Mouse (Mus musculus) neutrophil, adult 5-6 weeks (primary cell): ENCODE measurements at regions not wholly inside any gene's neighbourhood (a gene's known extent, or its start where the extent isn't known, plus 50 kb on each side); places are given as distances from the start of the nearest gene placed in this dataset.

Experiments
- ATAC-seq: fragments of 151-379, 151-347 bp; 2 replicates; pipeline ENCODE4 v1.8.0; 2017; ENCODE audit warnings: mild to moderate bottlenecking, moderate TSS enrichment; ENCODE audit not compliant: insufficient number of reproducible peaks, poor library complexity, low FRiP score, severe bottlenecking; ENCODE audit errors: extremely low read depth

- ATAC-seq = no peak
Measured at GRCm38 (mm10) chr6:31095943-31096714, 137.3 kb upstream of the Klf14 start.

- ATAC-seq = no peak
Measured at GRCm38 (mm10) chr6:31096787-31097186, 137.9 kb upstream of the Klf14 start.

DNA sequence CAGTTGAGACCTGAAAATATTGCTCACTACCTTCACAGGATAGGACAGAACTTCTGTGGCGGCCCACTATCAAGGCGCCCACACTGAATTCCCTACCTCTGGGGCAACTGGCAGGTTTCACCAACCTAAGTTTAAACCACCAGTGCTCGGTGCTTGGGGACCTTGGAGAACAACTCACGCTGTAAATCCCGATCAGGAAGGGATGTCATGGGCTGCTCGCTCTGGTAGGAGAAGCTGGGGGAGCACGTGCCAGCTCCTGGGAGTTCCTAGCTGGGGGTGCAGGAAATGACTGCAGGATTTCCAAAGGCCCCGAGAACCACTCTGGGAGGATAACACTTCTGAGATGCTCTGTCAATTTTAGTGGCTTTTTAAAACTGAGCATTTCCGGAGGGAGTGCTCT lies 138.4 kb upstream of the Klf14 start:
- ATAC-seq = no peak

DNA sequence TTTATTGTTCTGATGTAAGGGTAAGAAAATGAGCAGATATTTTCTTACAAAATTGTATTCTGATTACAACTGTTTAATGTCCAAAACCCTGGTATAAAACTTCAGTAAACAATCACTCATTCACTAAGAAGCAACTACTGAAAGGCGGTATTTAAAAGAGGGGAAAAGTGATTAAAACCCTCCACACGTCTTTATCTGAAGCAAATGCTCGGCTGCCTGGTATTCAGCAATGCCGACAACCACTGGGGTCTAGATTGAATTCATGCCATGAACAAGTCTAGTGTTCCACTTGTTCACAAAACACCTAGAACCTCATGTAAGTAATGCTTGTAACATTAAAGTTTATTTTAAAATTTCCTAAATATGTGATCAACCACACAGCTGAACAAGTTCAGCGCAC lies 139.2 kb upstream of the Klf14 start:
- ATAC-seq = no peak

DNA sequence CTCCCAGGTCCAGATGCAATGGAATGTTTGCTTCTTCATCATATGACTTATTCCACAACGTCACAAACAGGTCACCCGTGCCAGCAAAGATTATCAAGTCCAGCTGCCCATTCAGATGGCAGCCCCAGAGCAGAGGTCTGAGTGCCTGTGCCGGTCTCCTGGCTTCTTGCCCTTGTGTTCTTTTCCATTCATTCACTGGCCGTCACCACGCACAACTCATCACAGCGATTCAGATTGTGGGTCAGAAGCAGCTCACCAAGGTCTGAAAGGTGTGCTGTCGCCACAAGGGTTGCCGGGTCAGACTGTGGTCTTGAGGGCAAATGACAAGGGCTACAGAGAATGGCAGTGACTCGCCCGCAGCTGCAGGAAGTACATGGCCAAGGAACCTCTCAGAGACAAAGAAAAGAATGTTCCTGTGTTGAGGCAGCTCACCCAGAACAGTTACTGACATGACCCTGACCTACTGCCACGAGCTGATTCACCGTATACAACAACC lies 141.3 kb upstream of the Klf14 start:
- no peak for ATAC-seq

DNA sequence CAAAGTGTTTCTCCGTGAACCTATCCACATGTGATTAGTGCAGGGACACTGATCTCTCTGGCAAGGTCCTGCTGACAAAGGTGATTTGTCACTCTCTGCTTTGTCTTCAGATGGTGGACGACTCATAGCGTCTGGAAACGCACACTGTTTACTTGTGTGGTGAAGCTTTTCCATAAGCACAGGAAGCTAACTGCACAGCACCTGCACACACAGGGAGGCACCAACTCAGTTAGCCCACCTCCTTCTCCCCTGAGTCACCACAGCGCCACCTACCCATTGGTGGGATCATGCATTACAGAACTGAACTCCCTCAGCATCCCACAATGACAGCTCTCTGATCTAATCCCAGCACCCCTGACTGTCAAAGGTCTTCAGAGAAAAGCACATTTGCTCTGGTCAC lies 141.9 kb upstream of the Klf14 start:
- 0 out of 2 replicates have a peak, but pooled peaks have one; percentile 17 for ATAC-seq

DNA sequence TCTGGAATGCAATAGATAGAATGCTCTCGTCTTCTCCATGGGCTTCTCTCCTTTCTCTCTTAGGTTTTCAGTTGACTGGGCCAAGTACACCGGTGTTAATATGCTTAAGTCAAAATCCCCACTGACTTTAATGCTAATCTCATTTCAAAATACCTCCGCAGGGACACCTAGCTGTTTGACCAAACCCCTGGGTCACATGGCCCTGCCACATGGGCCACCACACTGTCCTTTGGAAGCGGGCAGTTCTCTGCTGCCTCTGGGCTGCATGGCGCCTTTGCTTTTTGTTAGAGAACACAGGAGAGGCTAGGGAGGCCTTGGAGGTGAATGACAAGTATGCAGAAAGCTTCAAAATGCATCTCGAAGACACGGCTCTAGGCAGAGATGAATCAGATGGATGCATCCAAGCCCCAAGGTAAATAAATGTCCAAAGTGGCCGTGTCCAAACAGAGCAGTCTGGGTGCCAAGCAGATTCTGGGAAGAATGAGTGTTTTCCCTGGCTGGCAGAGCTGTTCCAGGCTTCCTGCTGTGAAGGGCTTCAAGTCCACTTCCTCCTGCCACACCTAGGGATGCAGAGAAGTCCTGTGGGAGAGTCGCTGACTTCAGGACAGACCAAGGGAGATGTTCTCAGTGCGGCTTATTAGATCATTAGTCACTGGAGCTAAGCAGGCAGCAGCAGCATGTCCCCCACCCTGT lies 147.4 kb upstream of the Klf14 start:
- ATAC-seq = no peak

GRCm38 (mm10) chr6:31106856-31107359 lies 148.0 kb upstream of the Klf14 start:
- ATAC-seq = no peak

DNA sequence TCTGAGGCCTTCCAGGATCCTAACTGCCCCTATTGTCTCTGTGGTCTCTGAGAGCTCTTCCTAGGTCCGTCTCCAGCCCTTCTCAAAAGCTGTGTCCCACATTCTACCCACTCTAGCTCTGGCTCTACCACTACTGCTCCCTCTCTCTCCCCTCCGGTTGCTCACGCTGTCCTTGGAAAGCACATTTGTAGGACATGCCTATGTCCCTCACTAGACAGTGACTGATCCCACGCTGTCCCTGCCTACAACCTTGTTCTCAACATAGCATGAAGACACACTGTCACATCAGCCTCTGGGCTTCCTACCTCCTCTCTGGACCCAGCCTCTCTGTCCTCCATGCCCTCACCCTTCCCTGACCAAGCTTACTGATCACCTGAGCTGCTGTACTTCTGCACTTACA lies 148.5 kb upstream of the Klf14 start:
- ATAC-seq = no peak

DNA sequence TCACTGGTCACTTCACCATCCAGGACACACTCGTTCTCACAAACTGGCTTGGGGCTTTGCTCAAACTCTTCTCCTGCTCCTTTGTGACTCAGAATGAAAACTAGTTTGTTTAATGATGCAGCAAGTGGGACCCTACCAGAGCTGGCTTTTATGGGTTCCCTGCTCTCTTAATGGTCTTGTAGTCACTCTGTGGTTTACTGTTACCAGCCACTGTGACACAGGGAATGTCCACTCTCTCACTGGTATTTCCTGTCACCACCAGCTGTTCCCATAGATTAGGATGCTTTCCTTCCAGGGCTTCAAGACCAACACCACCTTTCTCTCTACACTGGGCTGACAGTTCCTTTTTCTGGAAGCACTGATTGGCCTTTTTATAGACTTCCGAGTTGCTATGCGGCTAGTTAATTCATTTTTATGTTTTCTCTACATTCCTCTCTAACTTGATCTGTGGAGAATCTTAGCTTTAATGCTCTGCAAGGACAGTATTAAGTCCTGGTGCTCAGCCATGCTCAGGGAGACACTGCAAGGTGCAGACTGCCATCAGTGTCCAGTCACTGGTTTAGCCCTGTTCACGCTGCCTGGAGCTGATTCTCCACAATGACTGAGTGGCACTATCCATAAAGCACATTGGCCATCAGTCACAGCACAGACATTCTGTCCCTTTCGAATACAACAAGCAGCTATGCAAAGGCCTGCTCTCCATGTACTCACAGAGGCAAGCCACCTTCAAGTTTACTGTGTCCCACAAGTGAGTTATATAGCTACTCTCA lies 149.2 kb upstream of the Klf14 start:
- ATAC-seq = no peak

DNA sequence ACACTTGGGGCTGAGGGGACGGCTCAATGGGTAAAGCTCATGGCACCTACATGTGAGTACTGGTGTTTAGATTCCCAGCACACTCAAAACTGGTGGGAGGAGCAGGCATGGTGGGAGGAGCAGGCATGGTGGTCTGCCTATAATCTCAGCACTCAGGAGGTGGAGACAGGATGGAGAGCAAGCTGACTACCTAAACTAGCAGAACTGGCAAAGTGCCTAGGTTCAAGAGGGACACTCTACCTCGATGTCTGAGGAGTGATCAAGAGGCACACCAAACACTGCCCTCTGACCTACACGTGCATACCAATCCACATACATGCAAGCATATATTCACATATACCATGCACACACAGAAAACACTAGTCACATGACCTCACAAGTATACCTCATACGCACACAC lies 150.7 kb upstream of the Klf14 start:
- ATAC-seq = no peak

- ATAC-seq = no peak
Measured at GRCm38 (mm10) chr6:31112293-31113077, 153.6 kb upstream of the Klf14 start.

DNA sequence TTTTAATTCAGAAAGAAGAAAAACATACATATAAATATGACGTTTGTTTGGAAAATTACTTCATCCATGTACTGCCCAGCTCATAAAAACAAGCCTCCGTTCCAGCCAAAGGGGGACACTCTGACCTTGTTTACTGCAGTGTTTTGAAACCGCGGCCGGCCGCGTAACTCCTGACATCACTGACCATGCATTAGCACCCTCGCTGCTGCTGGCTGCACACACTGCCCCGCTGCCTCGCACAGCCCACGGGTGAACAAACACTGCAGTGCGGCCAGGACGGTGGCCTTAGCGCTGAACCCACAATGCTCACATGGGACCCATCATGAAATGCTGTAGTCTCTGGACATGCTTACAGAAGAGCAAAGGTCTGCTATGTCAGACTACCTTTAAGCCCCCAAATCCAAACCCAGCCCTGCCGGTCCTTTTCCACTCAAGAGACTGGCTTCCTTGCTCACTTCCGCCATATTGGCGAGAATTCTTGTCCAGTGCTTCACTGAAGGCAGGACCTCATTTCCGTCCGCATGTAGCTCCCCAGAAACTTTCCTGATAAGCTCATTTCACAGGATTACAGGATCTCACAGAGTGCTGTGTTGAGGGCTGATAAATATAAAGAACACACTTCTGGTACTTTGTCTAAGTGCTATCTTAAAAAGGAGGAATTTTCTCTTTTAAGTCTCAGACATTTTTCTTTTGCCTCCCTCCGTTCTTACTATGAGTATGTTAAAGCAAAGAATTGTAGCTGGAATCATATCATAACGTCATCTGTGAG lies 154.9 kb upstream of the Klf14 start:
- ATAC-seq = no peak; the same call in 1 of the 2 replicates

DNA sequence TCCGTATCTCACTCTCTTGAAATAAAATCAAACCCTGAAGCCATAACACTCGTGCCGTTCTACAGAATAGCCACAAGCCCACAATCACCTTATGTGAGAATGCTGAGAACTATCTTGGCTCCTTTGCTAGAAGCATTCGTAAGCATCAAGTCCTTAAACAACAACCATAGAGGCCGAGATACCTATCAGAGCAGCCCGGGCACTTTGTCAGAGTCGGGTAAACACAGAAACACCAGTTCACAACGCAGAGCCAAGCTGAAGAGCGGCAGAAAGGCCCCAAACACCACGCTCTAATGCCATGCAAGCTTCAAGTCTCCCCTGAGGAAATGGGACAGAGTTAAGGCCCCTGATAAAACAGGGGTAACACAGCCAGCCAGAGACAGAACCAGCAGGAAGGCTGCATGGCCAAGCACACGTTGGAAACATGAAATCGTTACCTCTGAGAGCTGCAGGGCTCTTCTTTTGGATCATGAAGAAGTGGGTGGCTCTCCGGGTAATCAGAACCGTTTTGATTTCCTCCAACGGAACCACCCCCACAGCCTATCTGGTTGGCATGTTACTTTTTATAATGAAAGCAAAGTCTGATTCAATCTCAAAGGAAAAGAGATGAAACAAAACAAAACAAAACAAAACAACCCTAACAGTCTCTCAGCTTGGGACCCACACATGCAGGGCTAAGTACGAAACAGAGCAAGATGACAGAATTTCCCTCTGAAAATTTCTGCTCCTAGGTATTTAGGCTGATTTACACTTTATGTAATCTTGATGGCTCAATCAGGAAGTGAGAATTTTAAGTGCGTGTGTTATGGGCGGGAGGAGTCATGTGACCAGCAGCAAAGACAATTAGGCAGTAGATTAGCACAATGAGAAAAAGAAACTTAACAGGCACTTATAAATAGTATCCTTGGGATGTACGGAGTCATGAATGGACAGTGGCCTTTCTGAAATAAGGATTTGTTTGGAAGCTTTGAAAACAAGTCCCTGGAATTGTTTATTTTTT lies 155.8 kb upstream of the Klf14 start:
- ATAC-seq = peak; percentile 62

- no peak for ATAC-seq
Measured at GRCm38 (mm10) chr6:31115566-31115965, 156.7 kb upstream of the Klf14 start.

GRCm38 (mm10) chr6:31116365-31116764 lies 157.5 kb upstream of the Klf14 start:
- peak; percentile 38 for ATAC-seq

- ATAC-seq = no peak
Measured at GRCm38 (mm10) chr6:31117666-31118065, 158.8 kb upstream of the Klf14 start.
